Mouse (Mus musculus) thymus, postnatal 4 days (tissue): ENCODE measurements at regions not wholly inside any gene's neighbourhood (a gene's known extent, or its start where the extent isn't known, plus 50 kb on each side); places are given as distances from the start of the nearest gene placed in this dataset.
"Not testable (repeated sequence)": the region's sequence is repeated elsewhere in the genome, so short reads cannot be mapped to it uniquely, and the experiment has no call there.

Source experiments
- DNase-seq: peaks from one replicate; pipeline ENCODE4 v3.0.0; 2021

DNA sequence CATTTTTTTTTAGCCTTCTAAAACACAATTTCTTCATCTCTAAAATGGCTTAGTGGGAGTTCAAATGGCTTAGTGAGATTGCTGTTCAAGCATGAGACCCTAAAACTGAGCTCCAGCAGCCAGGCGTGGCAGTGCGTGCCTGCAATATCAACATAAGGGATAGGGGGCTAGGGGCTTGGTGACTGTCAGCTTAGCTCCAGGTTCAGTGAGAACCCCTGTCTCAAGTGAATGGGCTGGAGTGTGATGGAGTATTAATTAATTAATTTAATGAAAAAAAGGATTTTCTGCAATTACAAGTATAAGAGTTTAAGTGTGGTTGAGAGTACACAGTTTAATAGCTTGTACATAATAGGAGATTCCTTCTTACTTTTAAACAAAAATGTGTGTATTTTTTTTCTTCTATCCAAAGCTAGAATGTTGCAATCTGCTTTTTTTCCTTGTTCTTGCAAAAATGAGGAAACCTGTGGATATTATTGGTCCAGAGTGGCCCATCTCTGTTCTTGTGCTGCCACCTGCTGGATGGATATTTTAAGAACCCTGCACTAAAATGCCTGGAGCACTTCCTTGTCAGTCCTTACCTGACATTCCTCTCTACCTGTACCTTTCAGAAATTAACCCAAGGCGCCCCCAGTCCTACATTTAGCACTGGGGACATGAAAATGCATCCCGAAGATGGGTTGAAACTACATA is 54.0 kb upstream of the Usp47 start:
- peak; percentile 56 for DNase-seq

GRCm38 (mm10) chr7:111968261-111968660 is 55.0 kb upstream of the Usp47 start:
- DNase-seq = no peak

- no peak for DNase-seq
These were observed 56.6 kb upstream of the Usp47 start for GRCm38 (mm10) chr7:111966716-111967115.

DNA sequence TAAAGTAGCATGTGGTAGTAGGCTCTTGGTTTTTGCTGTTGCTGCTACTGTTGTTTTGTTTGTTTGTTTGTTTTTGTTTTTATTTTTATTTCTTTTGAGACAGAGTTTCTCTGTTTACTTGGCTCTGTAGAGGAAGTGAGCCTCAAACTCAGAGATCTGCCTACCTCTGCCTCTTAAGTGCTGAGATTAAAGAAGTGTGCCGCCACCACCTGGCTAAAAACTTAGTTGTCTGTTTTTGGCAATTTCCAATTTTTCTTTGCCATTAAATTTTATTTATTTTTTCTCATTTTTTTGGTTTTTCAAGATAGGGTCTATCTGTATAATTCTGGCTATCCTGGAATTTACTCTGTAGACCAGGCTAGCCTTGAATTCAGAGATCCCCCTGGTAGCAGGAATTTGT is 59.3 kb upstream of the Usp47 start:
- DNase-seq = no peak

- no peak for DNase-seq
These were observed 63.3 kb upstream of the Usp47 start for GRCm38 (mm10) chr7:111959977-111960376.

DNA sequence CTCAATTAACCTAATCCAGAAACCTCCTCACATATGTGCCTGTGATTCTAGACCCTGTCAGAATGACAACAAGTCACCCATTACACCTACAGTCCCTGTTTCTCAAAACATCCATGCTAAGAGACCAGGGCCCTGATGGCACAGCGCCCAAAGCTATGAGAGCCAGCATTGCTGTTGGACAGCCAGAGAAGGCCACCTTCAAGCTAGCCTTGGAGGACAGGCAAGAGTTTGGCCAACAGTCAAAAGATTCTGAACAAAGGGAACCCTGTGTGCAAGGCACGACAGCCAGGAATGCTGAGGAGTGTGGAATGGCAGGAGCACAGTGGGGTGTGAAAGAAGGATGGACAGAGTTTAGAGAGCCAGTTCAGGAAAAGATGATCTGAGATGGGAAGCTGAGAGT is 66.6 kb upstream of the Usp47 start:
- DNase-seq = no peak

- no peak for DNase-seq
These were observed 83.7 kb upstream of the Usp47 start for GRCm38 (mm10) chr7:111939631-111940030.

DNA sequence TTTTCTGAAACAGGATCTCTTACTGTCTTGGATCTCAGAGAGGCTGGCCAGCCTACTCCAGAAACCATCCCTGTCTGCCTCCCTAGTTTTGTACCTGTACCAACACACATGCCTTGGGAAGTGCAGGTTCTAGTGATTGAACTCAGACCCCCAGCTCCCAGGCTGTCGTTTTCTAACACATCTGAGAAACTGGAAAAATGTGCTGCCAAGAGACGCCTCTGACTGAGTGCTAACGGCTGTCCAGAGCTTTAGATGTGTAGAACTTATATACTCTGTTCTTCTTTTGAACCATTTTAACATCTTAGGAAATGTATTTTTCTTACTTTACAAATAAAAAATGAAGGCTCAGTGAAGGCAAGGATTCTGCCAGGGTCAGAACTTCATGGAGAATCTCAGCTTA is 85.8 kb upstream of the Usp47 start:
- DNase-seq = no peak

DNA sequence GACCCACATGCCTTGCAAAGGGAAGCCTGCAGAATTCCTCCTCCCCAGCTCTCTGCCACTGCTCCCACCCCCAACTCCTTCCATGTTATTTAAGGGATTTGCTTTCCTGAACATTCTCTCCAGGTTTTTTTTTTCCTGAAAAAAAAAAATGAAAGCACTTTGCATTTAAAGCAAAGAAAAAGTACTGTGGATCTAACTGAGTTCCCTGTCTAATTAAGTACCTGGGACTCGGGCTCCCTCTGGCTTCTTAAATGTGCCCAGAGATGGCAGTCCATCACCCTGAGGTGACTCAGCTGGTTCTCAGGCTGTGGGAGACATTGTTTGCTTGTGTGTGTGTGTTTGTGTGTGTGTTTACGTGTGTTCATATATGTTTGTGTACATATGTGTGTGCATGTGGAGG is 86.2 kb upstream of the Usp47 start:
- no peak for DNase-seq

DNA sequence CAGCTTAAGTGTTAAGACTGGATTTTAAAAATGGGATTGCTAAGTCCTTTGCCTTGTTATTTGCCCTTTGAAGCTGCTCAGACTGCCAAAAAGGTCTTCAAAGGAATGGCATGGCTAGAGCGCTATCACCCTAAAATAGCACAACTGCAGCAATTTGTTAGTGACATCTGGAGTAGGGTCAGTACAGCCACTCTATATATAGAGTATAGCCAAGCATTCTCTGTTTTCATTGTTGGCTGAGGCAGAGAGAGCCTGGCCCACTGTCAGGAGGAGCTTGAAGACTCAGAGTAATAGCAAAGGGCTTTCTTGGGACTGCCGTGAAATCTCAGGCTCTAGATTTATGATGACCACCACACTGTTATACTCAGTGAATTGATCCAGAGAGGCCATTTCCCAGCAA is 90.6 kb upstream of the Usp47 start:
- DNase-seq = no peak

DNA sequence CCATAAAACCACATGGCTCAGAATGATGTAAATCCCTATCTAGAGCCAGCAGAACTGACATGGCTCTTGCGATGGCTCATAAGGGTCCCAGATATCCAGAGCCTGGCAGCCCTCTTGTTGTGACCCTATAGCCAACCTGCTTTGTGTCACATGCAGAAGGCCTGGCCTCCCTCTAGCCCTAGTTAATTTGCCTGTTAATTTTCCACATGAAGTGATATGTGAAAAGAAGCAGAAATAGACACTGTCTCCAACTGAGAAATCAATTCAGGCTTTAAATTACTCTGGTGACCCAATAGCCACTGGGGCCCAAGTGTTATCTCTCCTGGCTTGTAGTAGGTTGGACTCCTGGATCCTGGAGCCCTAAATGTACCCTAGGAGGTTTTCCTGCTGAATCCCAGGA is 103.3 kb upstream of the Usp47 start:
- no peak for DNase-seq

DNA sequence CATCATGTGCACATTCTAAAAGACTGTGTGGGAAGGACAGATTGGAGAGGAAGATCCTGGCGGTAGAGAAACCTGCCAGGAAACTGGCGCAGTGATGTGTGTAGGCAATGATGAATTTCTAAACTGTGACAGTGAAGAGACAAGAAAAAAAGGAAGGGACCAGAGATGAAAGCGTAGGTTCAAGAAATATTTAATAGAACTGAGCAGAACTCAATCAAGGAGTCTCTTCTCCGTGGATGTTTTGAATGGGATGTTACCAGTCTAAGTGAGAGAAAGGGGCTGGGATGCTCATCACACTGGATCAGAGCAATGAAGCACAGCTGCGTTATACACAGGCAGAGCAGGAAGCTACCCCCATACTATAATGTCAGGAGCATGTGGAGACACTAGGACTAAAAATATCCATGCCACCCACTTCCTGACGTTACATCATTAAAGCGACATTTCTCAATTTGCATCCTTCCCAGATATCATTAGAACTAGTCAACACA is 119.5 kb upstream of the Usp47 start:
- no peak for DNase-seq

- no peak for DNase-seq
These were observed 117.2 kb upstream of the Galnt18 start for GRCm38 (mm10) chr7:111897016-111897415.

DNA sequence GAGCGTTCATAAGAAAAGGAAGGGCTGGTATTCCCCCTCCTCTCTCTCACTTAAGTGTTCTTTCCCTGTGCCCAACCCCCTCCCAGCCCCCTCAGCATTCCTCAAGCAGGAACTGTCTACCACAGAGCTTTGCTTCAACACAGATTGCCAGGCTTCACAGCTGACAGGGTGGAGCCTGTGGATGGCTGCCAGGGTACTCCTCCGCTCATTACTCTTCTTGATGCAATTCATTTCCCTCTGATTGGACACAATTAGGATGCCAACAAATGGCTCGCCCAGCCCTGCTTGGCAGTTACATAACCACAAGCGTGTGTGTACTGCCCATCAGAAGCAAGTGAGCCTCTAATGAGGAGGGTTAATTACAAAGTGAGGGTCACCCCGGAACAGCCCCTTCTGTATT is 116.5 kb upstream of the Galnt18 start:
- no peak for DNase-seq

DNA sequence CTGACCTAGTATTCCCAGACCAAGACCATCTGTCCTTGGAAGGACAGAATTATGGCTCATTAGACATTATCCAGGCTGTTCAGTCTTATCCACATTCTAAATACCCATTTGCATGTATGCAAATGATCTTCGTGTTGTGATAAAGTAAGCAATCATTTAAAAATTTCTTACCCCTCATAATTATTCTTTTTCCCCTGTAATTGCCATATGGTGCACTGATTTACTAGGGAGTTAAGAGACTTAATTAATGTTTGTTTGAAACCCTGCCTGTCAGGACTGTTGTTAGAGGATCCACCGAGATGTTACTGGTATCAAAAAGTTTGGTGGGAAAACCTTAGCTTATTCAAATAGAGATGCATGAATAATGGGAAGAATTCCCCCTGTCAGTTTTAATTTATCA is 103.2 kb upstream of the Galnt18 start:
- DNase-seq = no peak

- no peak for DNase-seq
These were observed 100.4 kb upstream of the Galnt18 start for GRCm38 (mm10) chr7:111880067-111880675.

DNA sequence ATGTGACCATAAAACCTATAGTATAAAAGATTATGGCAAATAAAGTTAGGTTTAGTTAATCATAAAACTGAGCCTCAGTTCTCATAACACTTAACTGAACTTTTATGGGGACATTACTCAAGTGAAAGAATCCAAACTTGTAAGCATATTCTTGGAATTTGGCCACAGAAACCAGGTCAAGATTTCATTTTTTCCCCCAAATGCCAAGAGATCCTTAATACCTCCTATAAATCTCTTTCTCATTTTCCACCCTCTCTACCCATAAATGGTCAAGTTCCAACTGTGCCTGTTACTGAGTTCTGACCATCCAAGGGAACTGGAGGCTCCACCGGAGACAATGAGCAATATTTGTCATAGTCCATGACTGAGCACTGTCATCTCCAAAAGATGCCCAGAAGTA is 97.8 kb upstream of the Galnt18 start:
- no peak for DNase-seq

GRCm38 (mm10) chr7:111875949-111876348 is 96.2 kb upstream of the Galnt18 start:
- no peak for DNase-seq

DNA sequence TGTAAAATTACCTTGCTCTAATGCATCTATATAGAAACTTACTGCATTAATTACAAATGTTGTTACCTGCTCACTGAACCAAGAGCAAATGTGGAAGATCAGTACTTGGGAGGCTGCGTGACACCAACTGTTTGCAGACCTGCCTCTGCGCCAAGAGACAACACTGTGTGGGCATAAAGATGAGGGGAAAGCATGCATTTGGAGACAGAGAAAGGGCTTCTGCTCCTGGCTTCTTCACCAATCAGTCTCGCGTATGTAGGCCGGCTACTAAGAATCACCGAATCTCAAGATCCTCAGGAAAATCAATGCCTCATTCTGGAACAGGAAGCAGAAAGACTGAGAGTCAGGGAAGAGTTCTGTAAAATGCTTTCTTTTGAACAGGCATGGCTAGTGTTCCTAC is 89.6 kb upstream of the Galnt18 start:
- no peak for DNase-seq

GRCm38 (mm10) chr7:111863035-111863434 is 83.3 kb upstream of the Galnt18 start:
- no peak for DNase-seq

DNA sequence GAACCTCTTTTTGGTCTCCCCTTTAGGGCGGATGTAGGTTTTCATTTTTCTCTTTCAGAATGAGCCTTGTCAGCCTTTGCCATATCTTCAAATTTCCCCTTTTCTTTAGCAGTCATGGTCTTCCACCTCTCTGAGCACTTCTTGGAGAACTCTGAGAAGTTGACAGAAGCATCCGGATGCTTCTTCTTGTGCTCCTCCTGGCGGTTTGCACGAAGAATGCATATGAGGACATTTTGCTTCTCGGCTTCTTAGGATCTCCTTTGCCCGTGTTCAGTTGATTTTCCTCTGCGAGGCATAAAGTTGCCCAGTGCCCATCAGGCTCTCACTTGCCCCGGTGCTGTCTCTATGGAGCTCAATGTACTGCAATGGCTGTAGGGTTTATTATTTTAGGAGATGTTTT is 78.5 kb upstream of the Galnt18 start:
- DNase-seq = not testable (repeated sequence)

DNA sequence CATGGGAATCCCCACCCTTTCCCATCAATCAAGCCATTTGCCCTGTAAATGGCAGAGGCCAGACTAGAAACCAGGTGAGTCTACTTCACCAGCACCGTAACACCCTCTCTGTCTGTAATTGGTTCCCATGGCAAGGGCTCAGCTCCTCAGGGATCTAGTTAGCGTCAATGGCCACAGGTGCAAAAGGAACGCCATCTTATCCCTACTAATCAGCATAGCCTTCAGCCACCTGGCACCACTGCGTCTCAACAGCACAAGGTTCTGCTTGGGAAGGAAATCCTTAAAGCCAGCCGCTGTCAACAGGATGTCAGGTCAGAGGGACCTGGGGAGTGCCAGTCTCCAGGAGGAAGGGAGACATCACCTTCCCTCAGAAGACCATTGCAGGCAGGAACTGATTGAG is 77.2 kb upstream of the Galnt18 start:
- no peak for DNase-seq

DNA sequence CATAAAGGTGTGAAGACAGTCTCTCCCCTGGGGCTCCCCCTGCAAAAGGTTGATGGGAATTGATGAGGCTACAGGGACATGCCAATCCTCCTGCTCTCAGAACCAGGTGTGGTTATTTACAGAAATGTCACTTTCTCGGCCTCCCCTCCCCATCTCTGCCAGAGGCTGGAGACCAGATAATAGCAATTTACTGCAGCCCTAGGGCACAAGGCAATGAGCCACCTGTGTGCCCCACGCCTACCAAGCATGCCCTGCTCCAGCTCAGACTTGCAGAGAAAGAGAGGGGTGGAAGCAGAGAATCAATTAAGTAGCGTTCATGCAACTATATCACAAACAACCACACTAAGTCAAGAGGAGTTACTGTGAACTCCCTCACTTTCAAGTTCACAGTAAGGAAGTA is 75.5 kb upstream of the Galnt18 start:
- DNase-seq = no peak

- DNase-seq = no peak
These were observed 66.6 kb upstream of the Galnt18 start for GRCm38 (mm10) chr7:111846417-111846816.

- DNase-seq = no peak
These were observed 63.9 kb upstream of the Galnt18 start for GRCm38 (mm10) chr7:111843715-111844114.
